Mouse (Mus musculus) hindlimb bud, embryonic 11.5 days (tissue): ENCODE data around the gene Kptn.
A peak's percentile ranks its signal among the peaks of the same experiment; 100 is the strongest.

Experiments
- DNase-seq: peaks from one replicate; pipeline ENCODE4 v3.0.0-alpha.2; 2012; ENCODE audit warnings: low read depth, low spot score; ENCODE audit errors: extremely low spot score

Kptn gene

DNA sequence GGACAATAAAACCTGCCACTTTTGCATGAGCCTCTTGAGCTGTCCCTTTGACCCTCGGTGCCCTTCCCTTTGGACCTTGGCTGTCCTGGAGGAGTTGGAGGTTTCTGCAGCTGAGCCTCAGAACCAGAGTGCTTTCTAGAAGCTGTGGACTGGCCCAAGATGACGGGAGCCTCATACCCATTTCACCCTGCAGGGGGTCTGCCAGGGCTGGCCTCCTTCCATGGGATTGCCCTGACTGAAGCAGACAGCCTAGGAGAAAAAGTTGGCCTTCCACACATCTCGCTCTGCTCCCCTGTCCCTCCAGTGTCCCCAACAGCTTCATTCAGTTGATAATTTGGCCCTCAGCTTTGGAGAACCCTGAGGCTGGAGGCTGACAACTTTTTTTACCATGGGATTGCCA, 2.6 kb upstream of the Kptn start:
- no peak for DNase-seq

- no peak for DNase-seq
Measured at GRCm38 (mm10) chr7:16120262-16120600, 536 bp downstream of the Kptn start.

- no peak for DNase-seq
Measured at GRCm38 (mm10) chr7:16125829-16126228, 6.1 kb downstream of the Kptn start.

- DNase-seq: no peak
Measured at GRCm38 (mm10) chr7:16128344-16128743, 8.6 kb downstream of the Kptn start.

- DNase-seq: no peak
Measured at GRCm38 (mm10) chr7:16128899-16129298, 9.2 kb downstream of the Kptn start.

DNA sequence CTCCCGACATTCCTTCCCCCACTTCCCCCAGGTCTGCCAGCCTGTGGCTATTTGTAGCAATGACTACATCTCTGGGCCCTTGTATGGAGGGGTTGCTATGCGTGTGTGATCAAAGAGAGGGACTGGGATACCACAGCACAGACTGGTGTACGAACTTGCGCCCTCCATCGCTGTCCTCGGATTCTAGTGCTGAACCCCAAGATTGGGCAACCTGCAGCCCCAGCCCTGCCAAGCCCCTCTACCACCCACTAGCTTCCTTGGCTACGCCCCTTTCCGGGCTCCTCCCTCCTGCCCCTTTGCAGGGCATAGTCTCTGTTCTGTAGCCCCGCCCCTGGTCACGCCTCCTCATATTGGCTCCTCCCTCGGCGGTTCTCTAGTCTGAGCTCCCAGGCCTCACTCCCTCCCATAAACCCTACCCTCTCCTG, 9.7 kb downstream of the Kptn start, which contains the start of gene Slc8a2:
Gene Slc8a2, plus strand, starts transcription at position 406 of the 425 bp plus-strand sequence.
- DNase-seq: no peak

- DNase-seq: no peak
Measured at GRCm38 (mm10) chr7:16129846-16130691, 10.4 kb downstream of the Kptn start.

- no peak for DNase-seq
Measured at GRCm38 (mm10) chr7:16130956-16131634, 11.4 kb downstream of the Kptn start.

- DNase-seq: no peak
Measured at GRCm38 (mm10) chr7:16132161-16132581, 12.5 kb downstream of the Kptn start.

GRCm38 (mm10) chr7:16132926-16133325, 13.2 kb downstream of the Kptn start:
- no peak for DNase-seq

DNA sequence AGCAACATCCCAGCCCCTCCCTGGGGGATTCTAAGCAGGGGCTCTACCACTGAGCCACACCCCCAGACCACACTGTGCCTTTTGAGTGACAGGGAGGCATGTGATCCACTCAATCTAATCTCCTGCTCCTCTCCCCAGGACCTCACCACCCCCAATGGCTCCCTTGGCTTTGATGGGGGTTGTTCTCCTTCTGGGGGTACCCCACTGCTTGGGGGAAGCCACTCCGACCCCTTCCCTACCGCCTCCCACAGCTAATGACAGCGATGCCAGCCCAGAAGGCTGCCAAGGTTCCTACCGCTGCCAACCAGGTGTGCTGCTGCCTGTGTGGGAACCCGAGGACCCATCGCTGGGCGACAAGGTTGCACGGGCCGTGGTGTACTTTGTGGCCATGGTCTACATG, 14.0 kb downstream of the Kptn start:
- DNase-seq: no peak

- no peak for DNase-seq
Measured at GRCm38 (mm10) chr7:16134951-16135392, 15.3 kb downstream of the Kptn start.

DNA sequence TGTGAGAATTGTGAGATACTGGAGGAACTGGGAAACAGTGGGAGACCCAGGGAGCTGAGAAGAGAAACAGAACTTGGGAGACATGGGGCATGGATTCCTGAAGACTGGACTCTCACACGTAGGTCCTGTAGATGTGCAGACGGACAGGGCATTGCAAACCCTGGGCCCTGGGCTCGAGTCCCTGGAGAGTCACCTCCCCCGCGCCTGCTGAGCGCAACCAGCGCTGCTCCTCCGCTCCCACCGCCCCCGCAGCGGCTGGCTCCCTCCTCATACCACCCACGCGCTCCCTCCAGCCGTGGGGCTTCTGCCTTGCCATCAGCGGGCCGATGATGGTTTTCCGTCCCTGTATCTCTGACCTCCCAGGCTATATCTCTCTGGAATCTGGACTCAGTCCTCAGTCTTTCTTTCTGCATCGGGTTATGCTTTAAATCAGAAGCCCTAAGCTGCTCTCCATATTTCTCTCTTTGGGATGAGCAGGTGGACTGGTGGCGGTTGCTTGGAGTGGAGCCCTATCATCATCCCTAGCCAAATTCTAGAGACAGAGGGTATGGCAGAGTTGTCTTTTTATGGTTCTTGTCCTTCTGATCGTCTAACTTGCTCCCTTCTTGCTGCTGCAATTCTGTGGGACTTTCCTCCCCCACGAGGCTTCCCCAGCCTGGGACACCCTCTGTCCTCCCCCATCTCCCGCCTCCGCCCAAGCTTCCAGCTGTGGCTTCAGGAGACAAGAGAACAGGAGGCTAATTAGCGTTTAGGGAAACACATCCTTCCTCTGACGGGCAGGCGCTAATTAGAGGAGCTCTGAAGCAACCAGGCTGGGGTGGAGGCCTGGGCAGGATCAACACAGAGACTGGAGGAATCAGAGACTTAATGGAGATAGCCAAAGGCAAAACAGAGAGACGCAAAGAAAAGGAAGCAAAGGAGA, 27.1 kb downstream of the Kptn start:
- DNase-seq: no peak

DNA sequence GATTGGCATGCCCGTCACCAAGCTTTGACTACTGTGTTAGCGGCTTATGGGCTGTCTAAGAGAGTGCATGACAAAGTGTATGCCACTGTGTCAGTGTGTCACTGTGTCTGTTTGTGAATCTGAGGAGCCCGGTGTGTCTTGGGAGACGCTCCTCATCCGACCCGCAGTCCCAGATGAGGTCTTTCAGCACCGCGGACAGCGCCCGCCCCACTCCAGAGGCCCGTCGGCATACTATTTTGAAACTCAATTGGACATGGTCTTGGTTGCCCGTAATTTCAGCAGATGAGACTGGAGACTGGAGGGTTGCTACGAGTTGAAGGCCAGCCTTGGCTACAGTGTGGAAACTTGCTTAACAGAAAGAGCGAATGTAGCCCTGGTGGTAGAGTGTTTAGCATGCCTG, 27.9 kb downstream of the Kptn start:
- peak; percentile 16 for DNase-seq

DNA sequence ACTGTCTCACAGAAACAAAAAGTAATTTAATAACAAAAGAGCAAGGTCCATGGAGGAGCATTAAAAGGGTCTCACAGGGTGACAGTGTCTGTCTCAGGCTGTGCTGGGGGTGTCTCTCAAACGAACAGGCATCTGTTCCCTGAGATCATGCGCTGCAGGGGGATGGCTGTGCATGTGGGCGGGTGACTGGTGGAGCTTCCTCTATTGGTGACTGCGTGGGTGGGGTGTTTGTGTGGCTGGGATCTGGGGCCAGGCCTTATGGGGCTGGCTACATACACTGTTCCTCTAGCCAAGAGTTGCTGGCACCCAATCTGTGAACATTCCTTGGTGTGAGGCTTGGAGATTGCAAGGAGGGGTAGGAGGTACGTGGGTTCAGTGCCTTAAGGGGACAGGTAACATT, 29.5 kb downstream of the Kptn start:
- DNase-seq: no peak

DNA sequence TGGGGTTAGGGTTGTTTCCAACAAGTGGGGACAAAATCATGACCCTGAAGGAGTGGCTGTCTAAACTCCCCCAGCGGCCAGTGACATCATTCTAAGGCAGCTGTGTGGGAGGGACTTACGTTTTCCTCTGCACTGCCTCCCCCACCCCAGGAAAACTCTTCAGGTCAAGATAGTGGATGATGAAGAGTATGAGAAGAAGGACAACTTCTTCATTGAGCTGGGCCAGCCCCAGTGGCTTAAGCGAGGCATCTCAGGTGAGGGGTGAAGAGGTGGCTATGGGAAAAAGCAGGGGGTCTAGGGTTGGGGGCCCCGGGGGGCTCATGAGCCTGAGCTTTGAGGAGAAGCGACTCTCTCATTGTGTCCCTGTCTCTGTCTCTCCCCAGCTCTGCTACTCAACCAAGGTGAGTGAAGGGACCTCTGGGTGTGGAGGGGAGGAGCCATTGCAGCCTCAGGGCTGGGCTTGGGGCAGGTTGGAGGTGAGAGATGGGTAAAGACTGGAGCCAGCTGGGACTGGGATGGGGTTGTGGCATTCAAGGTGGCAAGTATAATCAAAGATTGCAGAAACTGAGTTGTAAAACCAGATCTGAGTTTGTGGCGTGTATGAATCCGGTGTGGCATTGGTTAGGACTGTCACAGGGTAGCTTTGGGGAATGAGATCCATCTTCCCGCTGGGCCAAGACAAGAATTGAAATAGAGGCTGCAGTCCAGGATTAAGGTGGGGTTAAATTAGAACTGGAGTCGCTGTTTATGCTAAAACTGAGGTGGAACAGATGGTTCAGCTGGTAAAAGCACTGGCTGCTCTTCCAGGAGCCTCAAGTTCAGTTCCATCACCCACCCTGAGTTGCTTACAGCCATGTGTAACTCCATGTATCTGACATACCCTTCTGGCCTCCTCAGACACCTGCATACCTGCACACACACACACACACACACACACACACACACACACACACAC, 30.8 kb downstream of the Kptn start:
- no peak for DNase-seq

DNA sequence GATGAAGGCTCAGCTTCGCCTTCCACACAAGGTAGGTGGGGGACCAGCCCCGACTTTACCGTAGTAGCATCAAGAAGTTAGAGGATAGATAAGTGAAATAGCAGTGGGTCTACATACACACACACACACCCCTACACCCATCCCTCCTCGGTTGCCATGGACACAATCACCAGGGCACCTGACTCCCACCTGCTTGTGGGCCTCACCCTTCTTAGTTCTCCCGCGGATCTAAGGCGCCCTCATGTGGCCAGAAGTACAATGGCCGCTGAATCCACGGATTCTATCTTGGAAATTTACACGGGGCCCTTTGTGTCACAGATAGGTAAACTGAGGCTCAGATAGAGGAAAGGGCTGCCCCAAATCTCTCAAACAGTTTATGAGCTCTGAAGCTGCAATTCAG, 33.8 kb downstream of the Kptn start:
- DNase-seq: no peak

- DNase-seq: no peak
Measured at GRCm38 (mm10) chr7:16155132-16155872, 35.6 kb downstream of the Kptn start.

DNA sequence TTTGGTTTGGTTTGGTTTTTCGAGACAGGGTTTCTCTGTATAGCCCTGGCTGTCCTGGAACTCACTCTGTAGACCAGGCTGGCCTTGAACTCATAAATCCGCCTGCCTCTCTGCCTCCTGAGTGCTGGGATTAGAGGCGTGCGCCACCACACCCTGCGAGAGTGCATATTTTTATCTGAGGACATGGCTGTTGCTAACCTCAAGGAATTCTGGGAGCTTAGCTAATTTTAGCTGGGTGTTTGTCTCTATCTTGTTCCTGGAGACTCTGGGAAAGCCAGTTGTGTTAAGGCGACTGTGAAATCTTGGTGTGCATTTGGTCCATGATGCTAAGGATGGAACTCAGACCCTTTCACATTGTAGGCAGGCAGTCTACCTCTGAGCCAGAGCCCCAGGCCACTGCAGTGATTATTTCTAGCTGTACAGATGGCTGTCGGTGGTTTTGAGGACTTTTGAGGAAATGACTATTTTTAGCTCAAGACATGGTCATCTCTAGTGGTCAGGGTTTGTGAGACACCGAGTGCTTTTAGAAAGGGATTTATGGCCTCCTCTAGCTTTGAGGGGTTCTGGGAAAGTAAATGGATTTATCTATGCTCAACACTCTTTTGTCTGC, 36.5 kb downstream of the Kptn start:
- DNase-seq: no peak
